Mouse (Mus musculus) heart, postnatal 0 days (tissue): ENCODE data around the gene Ccsap. TPM values are rescaled to one million over a fixed set of nuclear protein-coding genes. Genes with fewer than 3 reads are reported as not detected.

Experiments used
- ATAC-seq: fragments of 200-750 bp; cut with Nextera tagmentation; 2 replicates; pipeline ENCODE4 v1.8.0; 2017; ENCODE audit warnings: low read depth, moderate number of reproducible peaks, moderate library complexity; ENCODE audit not compliant: insufficient read depth
- DNase-seq: peaks from one replicate; pipeline ENCODE4 v3.0.0-alpha.2; 2016; ENCODE audit warnings: low spot score
- H3K27ac ChIP-seq: fragments of 300-500 bp; sonication (generic); 2 replicates; pipeline ENCODE4 v1.5.1; 2014; ENCODE audit warnings: low read depth, mild to moderate bottlenecking
- H3K27me3 ChIP-seq: fragments of 300-500 bp; sonication (generic); 2 replicates; pipeline ENCODE4 v1.6.1; 2014; ENCODE audit warnings: low read length, mixed read lengths; ENCODE audit not compliant: control insufficient read depth, insufficient read depth
- H3K36me3 ChIP-seq: fragments of 300-500 bp; sonication (generic); replicated peaks from 2 replicates; pipeline ENCODE4 v1.6.1; 2014; ENCODE audit warnings: low read length, mixed read lengths; ENCODE audit not compliant: control insufficient read depth, insufficient read depth
- H3K4me1 ChIP-seq: fragments of 300-500 bp; sonication (generic); 2 replicates; pipeline ENCODE4 v1.6.1; 2014; ENCODE audit warnings: antibody characterized with exemption; ENCODE audit not compliant: control insufficient read depth, insufficient read depth
- H3K4me2 ChIP-seq: fragments of 300-500 bp; sonication (generic); 2 replicates; pipeline ENCODE4 v1.6.1; 2014; ENCODE audit warnings: low read depth, mild to moderate bottlenecking, low read length, moderate library complexity
- H3K4me3 ChIP-seq: fragments of 300-500 bp; sonication (generic); 2 replicates; pipeline ENCODE4 v1.5.1; 2014; ENCODE audit warnings: low read depth, low read length
- H3K9ac ChIP-seq: fragments of 300-500 bp; sonication (generic); replicated peaks from 2 replicates; pipeline ENCODE4 v1.6.1; 2014; ENCODE audit warnings: low read depth, low read length, mixed read lengths
- H3K9me3 ChIP-seq: fragments of 300-500 bp; sonication (generic); replicated peaks from 2 replicates; pipeline ENCODE4 v1.6.1; 2016; ENCODE audit warnings: low read length; ENCODE audit not compliant: control insufficient read depth
- CTCF ChIP-seq: IDR thresholded peaks from 2 replicates; pipeline ENCODE4 v1.5.1; 2016; ENCODE audit warnings: antibody characterized with exemption, control low read depth, low read depth
- EP300 ChIP-seq: IDR thresholded peaks from 2 replicates; pipeline ENCODE4 v1.6.1; 2016; ENCODE audit warnings: antibody characterized with exemption, low read depth
- WGBS: fragments of 180-500 bp; shearing (Covaris S2); extraction: QIAGEN DNeasy Blood & Tissue Kit; methylation state at CpG from one replicate; pipeline ENCODE4 v1.1.7; 2014; 5-methylcytosine and 5-hydroxymethylcytosine counted together
- polyA plus RNA-seq: library from polyadenylated mRNA; unstranded; fragments of >200 nt; fragmentation: Nextera tagmentation; extraction: Ambion mirVana; gene quantifications from 2 replicates; pipeline ENCODE4 v1.2.1, GENCODE M21; 2015
- total RNA-seq: library from RNA; depleted of rRNA; stranded (reverse); fragments of >200 nt; gene quantifications from 2 replicates; pipeline ENCODE4 v1.2.3, GENCODE M21; 2014; ENCODE audit warnings: low replicate concordance; rRNA removed

Gene Ccsap
- total and polyA plus RNA-seq, 2 experiments from 2014 or later: 1.2 to 5.1 TPM

- Histone ChIP-seq H3K36me3 (no peaks in the 10 kb centered on the region), H3K27ac (no peak overlapping the region), H3K4me1 (no peaks in the 10 kb centered on the region), H3K4me2 (no peak overlapping the region), H3K27me3 (0 out of 2 replicates have a peak, but pooled peaks cover 5% of the 10 kb centered on the region), H3K9me3 (no peaks in the 10 kb centered on the region), H3K9ac (no peak overlapping the region), H3K4me3 (no peak overlapping the region)
- TF ChIP-seq EP300 (no peak), CTCF (no peak)
- no peak for DNase-seq
- whole genome bisulfite sequencing: 71% methylated on average over 16 of the region's 16 CpGs
- no peak for ATAC-seq
Observed at GRCm38 (mm10) chr8:123791101-123791844, 68.7 kb downstream of the Ccsap start.

Other genes starting within 250 kb of the Ccsap start
- 5.3 and 8.6 TPM in 2 replicates for gene Rhou, start 206.3 kb downstream of the Ccsap start, total RNA-seq
- 2.5 and 2.8 TPM in 2 replicates for gene Rhou, start 206.3 kb downstream of the Ccsap start, polyA plus RNA-seq
- 13.7 and 22.1 TPM in 2 replicates for gene Rab4a, start 54.2 kb downstream of the Ccsap start, total RNA-seq
- 30.1 and 31.0 TPM in 2 replicates for gene Rab4a, start 54.2 kb downstream of the Ccsap start, polyA plus RNA-seq
- 180 and 491 TPM in 2 replicates for gene Acta1, start 34.5 kb upstream of the Ccsap start, total RNA-seq
- 120 and 149 TPM in 2 replicates for gene Acta1, start 34.5 kb upstream of the Ccsap start, polyA plus RNA-seq
- gene Nup133, start 89.1 kb upstream of the Ccsap start, total RNA-seq: 14.8 and 20.3 TPM in 2 replicates
- gene Nup133, start 89.1 kb upstream of the Ccsap start, polyA plus RNA-seq: 9.8 and 10.2 TPM in 2 replicates
- gene Abcb10, start 122.9 kb upstream of the Ccsap start, total RNA-seq: 34.5 and 48.2 TPM in 2 replicates
- 17.1 and 17.2 TPM in 2 replicates for gene Abcb10, start 122.9 kb upstream of the Ccsap start, polyA plus RNA-seq
- gene Taf5l, start 161.2 kb upstream of the Ccsap start, total RNA-seq: 31.8 and 46.3 TPM in 2 replicates
- 14.1 and 17.2 TPM in 2 replicates for gene Taf5l, start 161.2 kb upstream of the Ccsap start, polyA plus RNA-seq
- 9.8 and 11.7 TPM in 2 replicates for gene Urb2, start 161.3 kb upstream of the Ccsap start, total RNA-seq
- 0.74 and 0.97 TPM in 2 replicates for gene Urb2, start 161.3 kb upstream of the Ccsap start, polyA plus RNA-seq